Mouse (Mus musculus): ENCODE measurements around the gene Kif5a. TPM values are rescaled to one million over a fixed set of nuclear protein-coding genes. Genes with fewer than 3 reads are reported as not detected.

Gene Kif5a
- total RNA-seq, 2 experiments from 2014 or later: 0.45 to 0.53 TPM

- intact Hi-C loops (cut with DNase I; ENCODE audit: low total_unique reads): loop anchor here (5.0 kb wide), 1 partner anchor 49 kb away; no protein-coding TSS in a partner anchor
- DNase-seq: peak; percentile 27
Measured at GRCm38 (mm10) chr10:127226318-127226895, 36.7 kb downstream of the Kif5a start.

GRCm38 (mm10) chr10:127225732-127226131 lies 37.4 kb downstream of the Kif5a start:
- no peak for DNase-seq
- intact Hi-C loops (cut with DNase I; ENCODE audit: low total_unique reads): loop anchor here (5.0 kb wide), 1 partner anchor 48 kb away; no protein-coding TSS in a partner anchor

- DNase-seq: no peak
- intact Hi-C loops (cut with DNase I; ENCODE audit: low total_unique reads): loop anchor here (5.0 kb wide), 1 partner anchor 48 kb away; no protein-coding TSS in a partner anchor
Measured at GRCm38 (mm10) chr10:127225213-127225612, 37.9 kb downstream of the Kif5a start.

- intact Hi-C loops (cut with DNase I; ENCODE audit: low total_unique reads): no loop called here
- no peak for DNase-seq
Measured at GRCm38 (mm10) chr10:127218339-127218738, 44.8 kb downstream of the Kif5a start.

- intact Hi-C loops (cut with DNase I; ENCODE audit: low total_unique reads): no loop called here
- no peak for DNase-seq
Measured at GRCm38 (mm10) chr10:127217177-127217576, 46.0 kb downstream of the Kif5a start.

- intact Hi-C loops (cut with DNase I; ENCODE audit: low total_unique reads): no loop called here
- no peak for DNase-seq
Measured at GRCm38 (mm10) chr10:127216456-127216855, 46.7 kb downstream of the Kif5a start.

GRCm38 (mm10) chr10:127214422-127214803 lies 48.7 kb downstream of the Kif5a start:
- intact Hi-C loops (cut with DNase I; ENCODE audit: low total_unique reads): no loop called here
- no peak for DNase-seq

- no peak for DNase-seq
- intact Hi-C loops (cut with DNase I; ENCODE audit: low total_unique reads): no loop called here
Measured at GRCm38 (mm10) chr10:127213704-127214421, 49.3 kb downstream of the Kif5a start.

- intact Hi-C loops (cut with DNase I; ENCODE audit: low total_unique reads): no loop called here
- DNase-seq: no peak
Measured at GRCm38 (mm10) chr10:127213272-127213671, 49.9 kb downstream of the Kif5a start.

- intact Hi-C loops (cut with DNase I; ENCODE audit: low total_unique reads): no loop called here
Measured at GRCm38 (mm10) chr10:127211414-127211854, 51.7 kb downstream of the Kif5a start, which contains the start of gene Pip4k2c. Pip4k2c (minus strand) TSS chr10:127211585.

GRCm38 (mm10) chr10:127210961-127211405 lies 52.2 kb downstream of the Kif5a start:
- no peak for DNase-seq
- intact Hi-C loops (cut with DNase I; ENCODE audit: low total_unique reads): no loop called here

More at GRCm38 (mm10) chr10:127211414-127211854, 51.7 kb downstream of the Kif5a start, which contains the start of gene Pip4k2c:
- DNase-seq: peak; percentile 87

GRCm38 (mm10) chr10:127209928-127210570 lies 53.1 kb downstream of the Kif5a start:
- DNase-seq: no peak
- intact Hi-C loops (cut with DNase I; ENCODE audit: low total_unique reads): no loop called here

GRCm38 (mm10) chr10:127208921-127209320 lies 54.2 kb downstream of the Kif5a start:
- intact Hi-C loops (cut with DNase I; ENCODE audit: low total_unique reads): no loop called here
- no peak for DNase-seq

- DNase-seq: no peak
- intact Hi-C loops (cut with DNase I; ENCODE audit: low total_unique reads): no loop called here
Measured at GRCm38 (mm10) chr10:127205373-127205772, 57.8 kb downstream of the Kif5a start.

- intact Hi-C loops (cut with DNase I; ENCODE audit: low total_unique reads): no loop called here
- DNase-seq: no peak
Measured at GRCm38 (mm10) chr10:127204589-127204988, 58.6 kb downstream of the Kif5a start.

GRCm38 (mm10) chr10:127203106-127203505 lies 60.0 kb downstream of the Kif5a start:
- no peak for DNase-seq
- intact Hi-C loops (cut with DNase I; ENCODE audit: low total_unique reads): no loop called here

GRCm38 (mm10) chr10:127200279-127200678 lies 62.9 kb downstream of the Kif5a start:
- no peak for DNase-seq
- intact Hi-C loops (cut with DNase I; ENCODE audit: low total_unique reads): no loop called here

- intact Hi-C loops (cut with DNase I; ENCODE audit: low total_unique reads): no loop called here
- no peak for DNase-seq
Measured at GRCm38 (mm10) chr10:127199474-127199873, 63.7 kb downstream of the Kif5a start.

GRCm38 (mm10) chr10:127199068-127199467 lies 64.1 kb downstream of the Kif5a start:
- DNase-seq: no peak
- intact Hi-C loops (cut with DNase I; ENCODE audit: low total_unique reads): no loop called here

GRCm38 (mm10) chr10:127198492-127198891 lies 64.7 kb downstream of the Kif5a start:
- no peak for DNase-seq
- intact Hi-C loops (cut with DNase I; ENCODE audit: low total_unique reads): no loop called here
